Mouse (Mus musculus): ENCODE measurements around the gene Nup214. TPM values are rescaled to one million over a fixed set of nuclear protein-coding genes. Genes with fewer than 3 reads are reported as not detected.

Gene Nup214
- total RNA-seq, 2 experiments from 2014 or later: 47.4 to 57.8 TPM

- DNase-seq: peak; percentile 76
These were observed 100.2 kb downstream of the Nup214 start for GRCm38 (mm10) chr2:32074404-32074803.

- no peak for DNase-seq
These were observed 101.1 kb downstream of the Nup214 start for GRCm38 (mm10) chr2:32075368-32075767.

- no peak for DNase-seq
These were observed 103.5 kb downstream of the Nup214 start for GRCm38 (mm10) chr2:32077744-32078143.

DNA sequence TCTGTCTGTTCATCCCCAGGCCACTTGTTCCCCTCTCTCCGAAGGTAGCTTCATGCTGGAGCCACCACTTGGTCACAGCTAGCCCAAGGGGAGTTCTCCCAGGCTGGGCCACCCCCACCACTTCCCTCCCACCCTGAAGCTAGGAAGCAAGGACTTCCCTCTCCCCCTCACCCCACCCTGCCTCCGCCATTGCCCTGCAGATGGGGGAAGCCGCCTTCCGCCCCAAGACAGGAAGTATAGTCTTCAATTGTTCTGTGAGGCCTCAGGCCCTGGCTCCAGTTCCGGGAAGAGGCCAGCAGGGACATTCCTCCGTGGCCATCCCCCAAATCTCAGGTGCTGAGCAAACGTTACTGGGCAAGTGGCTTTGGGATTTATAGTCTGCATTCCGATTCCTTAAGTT lies 104.3 kb downstream of the Nup214 start:
- DNase-seq: peak; percentile 50

DNA sequence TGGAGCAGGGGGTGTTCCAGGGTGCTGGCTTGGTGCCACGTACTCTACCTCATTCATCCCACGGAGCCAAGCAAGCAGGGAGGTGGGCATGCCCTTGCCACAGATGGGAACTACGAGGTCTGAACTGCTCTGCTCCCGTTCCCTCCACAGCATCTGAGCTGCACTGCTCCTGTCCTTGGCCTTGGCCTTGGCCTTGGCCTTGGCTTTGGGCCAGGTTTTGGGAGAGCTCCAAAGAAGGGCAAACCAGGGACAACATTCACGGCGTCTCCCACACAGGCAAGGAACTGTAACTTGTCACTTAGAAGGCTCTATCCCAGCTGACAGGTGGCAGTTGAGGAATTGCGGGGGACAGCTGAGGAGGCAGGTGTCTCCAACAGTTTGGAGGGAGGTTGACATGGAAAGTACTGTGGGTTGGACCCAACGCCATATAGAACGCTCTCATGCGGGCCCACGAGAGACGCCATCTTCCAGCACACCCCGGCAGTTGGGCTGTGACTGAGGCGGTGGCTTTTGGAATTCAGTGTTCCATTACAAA lies 105.0 kb downstream of the Nup214 start:
- peak; percentile 69 for DNase-seq

DNA sequence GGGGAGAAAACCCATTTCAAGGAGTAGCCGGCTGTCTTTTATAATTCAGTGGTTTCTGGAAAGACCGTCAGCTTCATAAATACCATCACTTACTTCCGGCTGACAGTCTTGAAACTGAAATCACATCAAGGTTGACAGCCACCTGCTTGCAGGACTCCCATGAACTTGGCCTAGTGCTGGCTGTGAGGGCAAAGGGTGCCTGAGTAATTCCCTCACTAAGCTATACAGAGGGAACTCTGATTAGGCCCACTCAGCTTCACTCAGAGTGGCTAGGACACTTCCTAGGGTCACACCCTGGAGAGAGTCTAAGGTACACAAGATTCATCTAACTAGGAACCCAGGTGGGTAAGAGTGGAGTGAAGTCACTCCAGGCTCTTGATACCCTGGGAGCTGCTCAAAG lies 106.4 kb downstream of the Nup214 start:
- no peak for DNase-seq

DNA sequence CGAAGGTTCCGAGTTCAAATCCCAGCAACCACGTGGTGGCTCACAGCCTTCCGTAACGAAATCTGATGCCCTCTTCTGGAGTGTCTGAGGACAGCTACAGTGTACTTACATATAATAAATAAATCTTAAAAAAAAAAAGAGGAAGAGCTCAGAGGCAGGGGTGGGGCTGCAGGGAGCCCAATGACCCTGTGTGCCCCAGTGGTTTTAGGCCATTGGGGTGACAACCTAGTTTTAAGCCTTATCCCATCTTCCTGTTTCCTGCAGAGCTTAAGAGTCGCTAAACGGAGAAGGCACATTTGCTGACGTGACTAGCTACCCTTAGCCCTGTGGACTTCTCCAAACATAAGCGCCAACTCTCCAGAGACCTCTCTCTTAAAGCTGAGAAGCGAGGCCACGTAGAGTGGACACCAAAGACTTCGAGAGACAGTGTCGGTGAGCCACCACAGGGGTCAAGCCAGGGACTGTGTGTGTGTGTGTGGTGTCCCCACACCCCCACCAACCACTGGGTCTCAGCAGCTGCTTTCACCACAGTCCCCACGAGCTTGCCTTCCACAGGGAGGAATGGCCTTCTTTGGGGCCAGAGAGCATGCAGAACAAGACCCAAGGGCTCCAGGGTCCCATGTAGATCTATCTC lies 107.2 kb downstream of the Nup214 start:
- no peak for DNase-seq

DNA sequence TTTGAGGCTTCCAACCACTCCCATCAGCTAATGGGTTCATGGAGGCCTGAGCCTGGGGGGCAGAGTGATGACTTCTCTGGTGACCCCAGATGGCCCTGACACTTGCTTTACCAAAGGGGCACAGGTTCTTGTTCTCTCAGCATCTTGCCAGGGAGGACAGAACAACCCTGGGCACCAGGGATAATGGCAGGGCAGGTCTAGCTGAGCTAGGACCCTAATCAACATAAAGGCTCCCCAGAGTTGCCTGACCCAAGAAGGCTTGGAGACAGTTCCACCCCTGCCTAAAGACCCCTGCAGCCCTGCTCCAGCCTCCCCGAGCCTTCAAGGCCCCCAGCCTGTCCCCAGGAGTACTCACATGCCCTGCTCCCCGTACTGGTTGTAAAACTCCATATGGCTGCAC lies 108.0 kb downstream of the Nup214 start:
- no peak for DNase-seq

DNA sequence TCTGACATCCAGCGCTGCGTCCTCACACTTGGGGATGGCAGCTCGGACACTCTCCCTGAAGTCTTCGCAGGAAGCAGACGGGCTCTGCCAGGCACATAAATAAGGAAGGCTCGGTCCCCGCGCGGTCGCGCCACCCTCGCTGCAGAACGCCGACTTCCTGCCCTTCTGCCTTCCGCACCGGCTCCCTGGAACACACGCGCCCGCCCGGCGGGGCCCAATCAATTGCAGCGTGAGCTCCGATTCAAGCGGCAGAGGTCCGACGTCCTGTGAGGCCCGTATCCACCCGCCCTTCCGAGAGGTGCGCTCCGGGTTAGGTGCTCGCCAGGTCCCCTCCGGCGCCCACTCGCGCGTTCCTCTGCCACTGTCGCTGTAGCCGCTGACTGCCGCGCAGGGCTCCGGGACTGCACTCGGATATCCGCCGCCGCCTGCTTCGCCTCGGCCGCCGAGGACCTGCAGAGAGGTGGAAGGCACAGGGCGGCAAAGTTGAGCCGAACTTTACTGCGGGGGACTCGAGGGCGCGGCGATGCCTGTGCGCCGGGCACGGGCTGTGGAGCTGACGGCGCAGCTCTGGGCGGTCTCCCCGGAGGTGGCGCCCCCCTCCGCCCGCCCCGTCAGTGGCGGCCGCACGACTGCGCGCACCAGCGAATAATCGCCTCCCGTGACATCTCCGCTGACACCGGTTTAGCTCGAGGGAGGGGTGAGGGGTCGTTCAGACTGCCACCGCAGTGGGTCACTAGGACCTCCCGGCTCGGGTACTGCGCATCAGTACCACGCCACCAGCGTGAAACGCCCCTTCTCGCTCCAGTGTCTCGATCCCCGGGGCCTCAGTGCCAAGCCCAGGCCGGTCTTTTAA lies 109.1 kb downstream of the Nup214 start:
- peak; percentile 60 for DNase-seq

GRCm38 (mm10) chr2:32084111-32084871 lies 110.1 kb downstream of the Nup214 start, which contains the start of gene Fam78a:
Gene Fam78a, minus strand, starts transcription at chr2:32084857.
- peak; percentile 26 for DNase-seq

GRCm38 (mm10) chr2:32084872-32085199 lies 110.6 kb downstream of the Nup214 start:
- DNase-seq: no peak

DNA sequence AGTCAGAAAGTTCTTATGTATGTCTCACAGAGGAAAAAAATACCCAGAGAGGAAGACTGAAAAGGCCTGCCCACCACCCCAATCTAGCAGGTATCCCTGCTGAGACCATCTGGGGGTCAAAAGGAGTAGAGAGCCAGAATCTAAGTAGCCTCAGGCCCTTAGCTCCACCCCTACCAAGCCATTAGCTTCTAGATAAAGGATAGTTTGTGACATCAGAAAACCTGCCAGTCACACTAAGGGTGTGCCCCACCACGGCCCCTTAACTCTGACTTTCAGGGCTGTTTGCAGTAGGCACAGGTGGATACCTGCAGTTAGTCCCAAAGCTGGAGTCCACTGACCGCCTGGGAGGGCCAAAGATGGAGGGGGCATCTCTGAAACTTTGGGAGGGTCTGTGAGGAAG lies 111.0 kb downstream of the Nup214 start:
- no peak for DNase-seq

DNA sequence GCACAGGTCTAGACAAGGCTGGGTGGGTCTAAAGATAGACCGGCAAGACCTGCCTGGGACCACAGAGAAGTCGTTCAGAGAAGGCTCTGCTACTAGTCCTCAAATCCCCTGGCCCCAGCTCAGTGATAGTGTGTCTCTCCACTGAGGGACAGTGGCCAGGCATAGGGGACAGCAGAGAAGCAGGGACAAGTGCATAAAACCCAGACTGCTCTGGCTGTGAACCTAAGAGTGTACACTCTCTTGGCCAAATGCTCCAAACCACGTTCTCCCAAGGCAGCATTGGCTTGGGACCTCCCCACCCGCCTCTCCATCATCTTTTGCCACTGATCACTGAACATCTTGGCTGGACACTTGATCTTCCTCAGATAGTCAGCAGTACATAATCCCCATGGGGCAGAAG lies 113.4 kb downstream of the Nup214 start:
- DNase-seq: no peak

DNA sequence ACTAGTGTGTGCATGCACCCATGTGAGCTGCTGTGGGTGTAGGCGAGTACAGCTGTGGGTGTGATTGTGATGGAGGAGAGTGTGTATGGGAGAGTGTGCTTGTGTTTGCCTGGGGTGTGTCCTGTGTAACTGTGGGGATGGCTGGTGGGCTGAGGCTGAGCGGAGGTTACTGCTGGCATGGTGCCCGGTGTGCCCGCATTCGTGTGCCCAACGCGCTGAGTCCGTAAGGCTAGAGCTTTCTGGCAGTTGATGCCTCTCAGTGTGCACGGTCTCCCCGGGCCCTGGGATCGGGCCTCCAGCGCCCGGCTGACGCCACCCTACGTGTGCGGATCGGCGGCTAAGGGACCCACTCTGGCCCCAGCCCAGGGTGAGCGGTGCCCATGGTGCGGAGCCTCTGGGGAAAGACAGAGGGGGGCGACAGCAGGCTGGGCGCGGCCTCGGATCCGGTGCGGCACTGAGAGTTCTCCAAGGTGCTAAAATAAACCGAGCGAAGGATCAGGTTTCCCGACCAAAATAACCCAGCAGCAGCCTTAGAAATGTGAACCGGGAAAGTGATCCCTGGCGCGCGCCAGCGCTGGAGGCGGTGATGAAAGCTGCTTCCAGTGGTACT lies 114.2 kb downstream of the Nup214 start:
- peak; percentile 20 for DNase-seq

DNA sequence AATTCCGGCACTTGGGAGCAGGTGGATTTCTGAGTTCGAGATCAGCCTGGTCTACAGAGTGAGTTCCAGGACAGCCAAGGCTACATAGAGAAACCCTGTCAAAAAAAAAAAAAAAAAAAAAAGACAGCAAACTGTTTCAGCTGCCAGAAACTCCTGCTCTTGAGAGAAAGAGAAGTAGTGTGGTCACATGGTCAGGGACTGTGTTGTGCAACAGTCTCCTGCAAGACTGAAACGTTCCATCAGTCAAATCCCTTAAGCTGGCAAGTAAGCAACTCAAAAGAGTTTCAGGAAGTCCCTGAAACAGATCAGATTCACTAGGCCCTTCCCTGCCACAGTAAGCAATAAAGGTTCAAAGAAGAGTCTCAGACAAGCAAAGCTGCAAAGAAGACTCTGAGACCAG lies 115.4 kb downstream of the Nup214 start:
- no peak for DNase-seq

DNA sequence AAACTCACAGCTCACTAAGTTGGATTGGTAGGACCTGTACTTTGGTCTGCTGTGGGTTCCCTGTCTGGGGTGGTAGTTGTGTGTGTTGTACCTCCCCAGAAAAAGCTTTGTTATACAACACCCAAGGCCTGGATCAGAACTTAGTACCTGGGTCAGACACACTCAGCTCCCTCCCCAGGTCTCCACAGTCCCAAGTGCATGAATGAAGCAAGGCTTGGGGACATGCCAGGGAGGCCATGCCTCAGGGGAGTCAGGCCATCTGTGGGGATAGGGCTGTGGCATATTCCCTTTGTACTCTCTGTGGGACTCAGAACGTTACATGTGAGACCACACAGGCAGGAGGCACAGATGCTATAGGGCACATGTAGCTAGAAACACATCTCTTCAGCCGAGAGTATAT lies 115.9 kb downstream of the Nup214 start:
- DNase-seq: no peak

GRCm38 (mm10) chr2:32091956-32092355 lies 117.7 kb downstream of the Nup214 start:
- DNase-seq: no peak

DNA sequence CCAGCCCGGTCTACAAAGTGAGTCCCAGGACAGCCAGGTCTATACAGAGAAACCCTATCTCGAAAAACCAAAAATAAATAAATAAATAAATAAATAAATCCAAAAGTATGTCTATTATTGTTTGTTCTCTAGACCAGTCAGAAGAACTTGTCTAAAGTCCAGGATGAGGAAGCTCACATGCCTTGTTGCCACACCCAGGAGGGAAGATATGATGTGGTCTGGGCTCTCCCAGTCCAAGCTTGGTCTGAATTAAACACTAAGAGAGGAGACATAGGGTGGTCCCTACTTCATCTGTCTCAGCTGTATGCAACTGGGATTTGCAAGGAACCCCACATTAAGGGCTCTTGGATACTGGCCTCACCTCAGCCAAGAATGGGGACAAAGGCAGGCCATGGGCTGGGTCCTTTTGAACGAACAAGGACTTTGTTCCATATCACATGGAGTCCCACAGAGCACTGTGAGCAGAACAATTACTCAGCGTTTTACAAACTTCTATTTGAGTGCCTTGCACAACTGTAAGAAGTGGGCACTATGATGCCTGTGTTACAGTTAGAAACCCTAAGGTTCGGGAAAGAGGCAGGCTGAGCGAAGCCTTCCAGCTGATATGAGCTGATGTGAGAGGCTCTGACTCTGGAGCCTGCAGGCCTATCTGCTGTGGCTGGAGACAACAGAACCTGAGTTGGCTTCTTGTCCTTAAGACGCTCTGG lies 119.9 kb downstream of the Nup214 start:
- no peak for DNase-seq

DNA sequence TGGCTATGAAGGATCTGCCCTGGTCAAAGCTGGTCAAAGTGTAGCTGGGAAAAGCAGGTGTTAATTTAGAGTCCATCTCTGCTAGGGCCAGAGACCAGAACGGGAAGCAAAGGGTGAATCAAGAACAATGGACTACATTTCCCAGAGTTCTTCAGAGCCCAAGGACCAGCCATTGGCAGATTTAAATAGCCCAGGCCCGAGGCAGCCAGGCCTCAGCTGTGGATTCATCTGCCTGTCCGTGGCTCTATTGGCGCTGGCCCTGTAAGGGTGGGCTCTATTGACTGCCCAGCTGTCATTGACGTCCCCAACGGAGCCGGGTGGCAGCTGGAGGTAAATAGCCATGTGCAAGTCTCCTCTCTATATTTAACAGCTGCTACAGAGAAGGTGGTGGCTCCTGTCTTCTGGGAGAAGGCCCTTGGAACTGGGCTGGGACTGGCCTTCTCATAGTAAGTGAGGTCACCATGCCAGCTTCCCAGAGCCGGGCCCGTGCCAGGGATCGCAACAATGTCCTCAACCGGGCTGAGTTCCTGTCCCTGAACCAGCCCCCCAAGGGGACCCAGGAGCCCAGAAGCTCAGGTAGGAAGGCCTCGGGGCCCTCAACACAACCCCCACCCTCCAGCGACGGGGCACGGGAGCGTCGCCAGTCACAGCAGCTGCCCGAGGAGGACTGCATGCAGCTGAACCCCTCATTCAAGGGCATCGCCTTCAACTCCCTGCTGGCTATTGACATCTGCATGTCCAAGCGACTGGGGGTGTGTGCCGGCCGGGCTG lies 121.3 kb downstream of the Nup214 start, which contains the start of gene Plpp7:
Plpp7 (plus strand) TSS at position 178 of the 771 bp plus-strand sequence.
- peak; percentile 71 for DNase-seq

DNA sequence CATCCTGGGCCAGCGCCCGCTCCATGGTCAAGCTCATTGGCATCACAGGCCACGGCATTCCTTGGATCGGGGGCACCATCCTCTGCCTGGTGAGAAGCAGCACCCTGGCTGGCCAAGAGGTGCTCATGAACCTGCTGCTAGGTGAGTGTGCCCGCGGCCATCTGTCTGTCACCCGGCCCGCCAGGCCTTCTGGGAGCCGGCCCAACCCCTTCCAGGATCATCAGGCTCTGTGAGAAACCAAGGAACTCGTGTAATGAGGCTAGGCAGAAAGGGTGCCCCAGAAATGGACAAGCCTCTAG lies 121.8 kb downstream of the Nup214 start:
- DNase-seq: no peak

DNA sequence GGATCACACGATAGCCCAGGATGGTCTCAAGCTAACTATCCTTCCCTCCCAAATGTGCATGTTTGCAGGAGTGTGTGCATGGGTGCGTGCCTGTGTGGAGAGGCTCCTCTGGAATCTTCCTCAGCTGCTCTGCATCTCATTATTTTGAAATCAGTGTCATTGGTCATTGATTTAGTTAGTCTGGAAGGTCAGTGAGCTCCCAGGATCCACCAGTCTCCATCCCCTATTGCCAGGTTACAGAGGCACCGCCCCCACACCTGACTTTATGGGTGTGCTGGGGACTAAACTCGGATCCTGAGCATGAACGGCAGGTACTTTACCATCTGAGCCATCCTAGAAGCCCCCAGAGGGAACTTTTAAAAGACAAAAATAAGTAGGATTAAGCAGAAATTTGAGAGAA lies 128.7 kb downstream of the Nup214 start:
- no peak for DNase-seq

All from adrenal gland, postnatal 10 days (tissue).